Mouse (Mus musculus) spleen, postnatal 4 days (tissue): ENCODE results near the gene Gm44511.
A peak's percentile ranks its signal among the peaks of the same experiment; 100 is the strongest.
"Not testable (repeated sequence)": the region's sequence is repeated elsewhere in the genome, so short reads cannot be mapped to it uniquely, and the experiment has no call there.

Source experiments
- DNase-seq, 2 experiments: peaks; one replicate each; pipeline ENCODE4 v3.0.0; 2022; ENCODE audit warnings: low spot score in 2 of 2

The Gm44511 gene

DNA sequence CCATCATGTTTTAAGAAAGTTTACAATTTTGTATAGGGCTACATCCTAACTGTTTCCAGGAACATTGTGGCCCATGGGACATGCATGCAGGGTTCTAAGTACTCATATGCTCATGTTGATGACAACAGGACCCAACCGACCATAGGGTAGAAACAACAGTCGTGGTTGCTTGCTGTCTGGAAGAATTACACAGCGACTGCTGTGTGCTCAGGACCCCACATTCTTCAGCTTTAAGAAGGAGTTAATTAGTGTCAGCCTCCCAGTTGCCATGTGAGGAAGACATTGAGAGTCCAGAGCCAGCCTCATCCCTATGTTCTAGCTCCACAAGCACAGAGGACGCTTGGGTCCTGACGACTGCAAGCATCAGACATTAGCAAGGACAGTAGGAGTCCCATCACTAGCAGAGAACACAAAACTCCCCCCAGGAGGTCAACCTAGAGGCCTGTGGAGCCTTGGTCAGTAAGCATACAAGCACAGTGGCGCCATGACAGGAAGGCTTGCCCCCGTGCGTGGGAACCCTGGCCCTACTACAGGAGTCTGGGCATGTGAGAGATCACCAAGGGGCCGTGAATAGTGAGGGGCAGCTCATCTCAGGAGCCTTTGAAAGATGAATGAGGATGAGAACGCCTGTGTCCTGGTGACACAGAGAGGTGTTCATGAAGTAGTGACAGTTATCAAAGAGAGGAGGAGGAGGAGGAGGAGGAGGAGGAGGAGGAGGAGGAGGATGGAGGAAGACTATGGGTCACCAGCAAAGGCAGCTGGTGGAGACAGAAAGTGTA, 63.0 kb downstream of the Gm44511 start:
- not testable (repeated sequence) for DNase-seq

DNA sequence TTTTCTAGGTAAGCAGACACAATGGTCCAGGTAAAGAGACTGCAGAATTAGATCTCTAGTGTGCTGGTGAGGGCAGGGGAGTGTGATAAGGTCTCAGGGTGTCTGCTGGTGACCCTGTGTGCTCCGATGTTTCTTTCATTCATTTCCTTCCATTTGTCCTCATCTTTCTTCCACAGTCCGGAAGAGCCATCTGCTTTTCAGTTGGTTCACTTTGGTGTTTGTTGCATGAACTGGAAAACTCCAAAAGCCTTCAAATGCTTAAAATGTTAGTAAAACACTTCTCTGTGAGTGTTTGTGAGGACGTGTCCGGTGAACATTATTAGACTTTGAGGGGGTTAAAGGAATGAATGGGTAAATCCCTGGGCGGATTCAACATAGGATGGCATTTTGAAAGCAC, 65.0 kb downstream of the Gm44511 start:
- no peak for DNase-seq

GRCm38 (mm10) chr6:128760416-128761143, 65.5 kb downstream of the Gm44511 start:
- peak; percentile 83 to 90 for DNase-seq

GRCm38 (mm10) chr6:128760016-128760415, 66.1 kb downstream of the Gm44511 start:
- peak; percentile 89 to 96 for DNase-seq

- no peak for DNase-seq
Observed at GRCm38 (mm10) chr6:128759221-128759950, 66.7 kb downstream of the Gm44511 start.

GRCm38 (mm10) chr6:128755402-128755763, 70.7 kb downstream of the Gm44511 start:
- not testable (repeated sequence) for DNase-seq

DNA sequence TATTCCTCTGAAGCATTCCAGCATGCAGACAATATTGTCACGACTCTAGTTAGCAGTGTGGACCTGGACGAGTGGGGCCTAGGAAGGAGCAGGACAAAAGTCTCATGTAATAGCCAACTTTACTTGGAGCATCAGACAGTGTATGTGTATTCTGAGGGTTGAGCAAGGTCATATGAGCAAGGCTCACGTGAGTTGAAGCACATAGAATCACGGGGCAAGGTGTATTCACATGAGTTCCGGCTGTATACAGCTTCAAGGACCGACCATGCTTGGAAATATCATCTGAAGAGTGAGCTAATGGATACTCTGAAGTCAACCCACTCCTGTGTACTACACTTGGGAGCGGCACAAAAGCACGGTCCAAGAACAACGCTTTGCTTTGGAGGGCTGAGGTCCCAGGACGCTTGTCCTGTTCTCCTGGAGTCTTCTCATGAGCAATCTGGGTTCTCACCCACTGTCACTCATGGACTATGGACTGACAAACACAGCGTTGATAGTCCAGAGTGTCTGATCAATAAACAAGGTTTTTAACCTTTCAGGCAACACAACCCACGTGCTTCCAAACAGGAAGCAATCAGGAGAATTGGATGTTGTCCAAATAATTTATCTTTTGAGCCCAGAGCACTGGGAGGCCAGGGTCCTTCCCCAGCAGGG, 71.2 kb downstream of the Gm44511 start:
- not testable (repeated sequence) for DNase-seq

GRCm38 (mm10) chr6:128754265-128754664, 71.8 kb downstream of the Gm44511 start:
- DNase-seq, result not testable (repeated sequence)

GRCm38 (mm10) chr6:128753610-128754224, 72.4 kb downstream of the Gm44511 start:
- DNase-seq, result peak; percentile 60 to 82

- DNase-seq, result not testable (repeated sequence)
Observed at GRCm38 (mm10) chr6:128747006-128747405, 79.1 kb downstream of the Gm44511 start.

GRCm38 (mm10) chr6:128737445-128737844, 88.7 kb downstream of the Gm44511 start:
- DNase-seq, result no peak

GRCm38 (mm10) chr6:128736100-128736499, 90.0 kb downstream of the Gm44511 start:
- peak in 1 of 2 experiments; percentile 26 for DNase-seq

GRCm38 (mm10) chr6:128734896-128735295, 91.2 kb downstream of the Gm44511 start:
- DNase-seq, result no peak

DNA sequence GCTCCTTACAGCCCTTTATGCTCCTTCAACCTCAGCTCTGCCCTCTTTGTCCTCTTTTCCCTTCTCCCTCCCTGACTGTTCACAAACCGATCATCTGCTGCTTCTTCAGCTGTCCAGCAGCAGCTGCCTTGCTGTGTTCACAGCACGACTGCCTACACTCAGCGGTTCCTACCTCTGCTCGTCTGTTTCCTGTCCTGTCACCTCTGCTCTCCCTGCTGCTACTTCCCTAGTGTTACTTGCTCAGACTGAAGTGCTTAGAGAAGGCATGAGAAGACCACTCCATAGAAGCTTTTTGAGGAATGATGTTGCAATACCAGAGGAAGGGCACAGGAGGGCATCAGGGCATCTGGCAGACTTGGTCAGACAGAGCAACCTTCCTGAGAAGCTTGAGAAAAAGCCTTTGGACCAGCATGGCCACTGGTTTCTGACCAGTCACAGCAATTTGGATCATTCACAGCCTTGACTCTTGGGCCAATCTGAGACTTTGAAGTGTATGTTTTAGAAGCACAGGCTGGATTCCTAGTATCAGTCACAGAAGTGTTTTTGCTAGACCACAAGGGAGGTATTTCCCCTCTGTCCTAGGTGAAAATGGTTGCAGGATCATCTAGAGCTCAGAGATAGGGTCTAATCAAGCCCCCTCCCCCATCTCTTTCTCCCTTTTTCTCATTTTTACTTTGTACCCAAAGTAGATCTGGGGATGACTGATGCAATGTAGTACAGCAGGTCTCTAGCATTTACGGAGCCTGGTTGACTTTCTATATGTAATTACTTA, 92.0 kb downstream of the Gm44511 start:
- no peak for DNase-seq

GRCm38 (mm10) chr6:128732032-128732431, 94.1 kb downstream of the Gm44511 start:
- no peak for DNase-seq
